Mouse (Mus musculus) bone marrow, adult 2 months (tissue): ENCODE measurements at regions not wholly inside any gene's neighbourhood (a gene's known extent, or its start where the extent isn't known, plus 50 kb on each side); places are given as distances from the start of the nearest gene placed in this dataset.

ENCODE experiments used
- H3K27ac ChIP-seq: fragments of 200-500 bp; 2 replicates; pipeline ENCODE4 v1.5.1; 2012; ENCODE audit warnings: low read depth, mild to moderate bottlenecking, control low read depth, inconsistent platforms, low read length; ENCODE audit not compliant: control insufficient read depth, poor library complexity, insufficient read depth
- H3K4me1 ChIP-seq: fragments of 200-500 bp; 2 replicates; pipeline ENCODE4 v1.6.1; 2011; ENCODE audit warnings: low read length; ENCODE audit not compliant: control insufficient read depth, insufficient read depth
- H3K4me3 ChIP-seq: fragments of 200-500 bp; replicated peaks from 2 replicates; pipeline ENCODE3; 2011; ENCODE audit warnings: mild to moderate bottlenecking, low read depth, low read length, control low read depth; ENCODE audit not compliant: control insufficient read depth
- CTCF ChIP-seq: fragments of 200-500 bp; IDR thresholded peaks from 2 replicates; pipeline ENCODE4 v1.5.1; 2011; ENCODE audit warnings: low read length, control low read depth; ENCODE audit not compliant: control insufficient read depth, insufficient read depth
- POLR2A ChIP-seq: fragments of 200-500 bp; IDR thresholded peaks from 2 replicates; pipeline ENCODE4 v1.6.1; 2011; ENCODE audit warnings: low read depth, mild to moderate bottlenecking, control low read depth, low read length, borderline replicate concordance; ENCODE audit not compliant: control insufficient read depth
- WGBS: fragments of 180-500 bp; shearing (Covaris S2); methylation state at CpG from one replicate; pipeline ENCODE4 v1.1.7; 2018; 5-methylcytosine and 5-hydroxymethylcytosine counted together

DNA sequence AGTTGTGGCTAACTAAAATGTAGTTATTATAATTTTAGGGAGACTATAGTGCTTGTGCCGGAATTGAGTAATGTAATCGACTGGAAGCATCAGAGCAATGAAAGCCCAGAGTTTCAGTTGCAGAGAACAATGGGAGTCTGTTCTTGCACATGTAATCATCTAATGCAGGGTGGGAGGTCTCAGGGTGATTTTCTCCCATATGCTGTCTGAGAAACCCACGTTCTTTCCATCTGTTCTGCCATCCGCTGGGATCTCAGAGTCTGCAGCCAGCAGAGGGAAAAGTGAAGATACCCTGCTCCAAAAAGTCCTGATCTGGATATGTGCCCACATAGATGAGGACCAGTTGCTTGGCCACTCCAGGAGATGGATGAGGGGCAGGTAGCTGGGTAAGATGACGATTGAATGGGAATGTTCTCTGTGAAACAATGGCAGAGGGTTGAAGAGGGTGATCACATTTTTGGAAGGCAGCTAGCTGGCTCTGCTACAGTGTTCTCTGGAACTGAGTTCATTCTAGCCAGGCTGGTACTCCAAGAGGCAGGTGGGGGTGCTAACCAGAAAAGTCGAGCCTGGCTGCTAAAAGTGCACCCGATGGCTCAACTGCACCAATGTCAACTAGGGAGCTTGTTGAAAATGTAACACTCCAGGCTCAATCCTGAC, 180.3 kb upstream of the Ghitm start:
- Histone ChIP-seq H3K27ac (no peak overlapping the region), H3K4me3 (no peak overlapping the region), H3K4me1 (no peaks in the 10 kb centered on the region)
- 83% methylated on average over 7 of the region's 7 CpGs for WGBS
- TF ChIP-seq CTCF: no peak
- TF ChIP-seq POLR2A: no peak

DNA sequence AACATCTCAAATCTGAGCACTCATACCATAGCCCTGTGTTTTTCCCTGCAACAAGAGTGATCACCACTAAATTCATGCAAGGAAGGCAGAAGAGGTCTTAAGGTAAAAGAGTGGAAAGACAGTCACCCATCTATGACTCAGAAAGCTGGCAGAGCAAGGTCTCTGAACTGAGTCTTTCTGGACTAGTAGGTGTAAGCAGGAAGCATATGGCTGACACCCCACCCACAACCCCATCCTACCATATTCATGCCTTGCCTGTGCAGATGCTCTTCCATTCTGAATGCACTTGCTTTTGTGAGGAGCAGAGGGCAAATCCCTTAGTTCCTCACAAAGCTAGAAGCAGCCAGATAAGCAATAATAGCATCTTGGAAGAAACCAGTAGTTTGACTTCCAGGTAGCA, 178.8 kb upstream of the Ghitm start:
- H3K4me1 ChIP-seq: no peaks in the 10 kb centered on the region
- TF ChIP-seq POLR2A: no peak
- TF ChIP-seq CTCF: no peak
- H3K4me3 ChIP-seq: no peak overlapping the region
- H3K27ac ChIP-seq: no peak overlapping the region

DNA sequence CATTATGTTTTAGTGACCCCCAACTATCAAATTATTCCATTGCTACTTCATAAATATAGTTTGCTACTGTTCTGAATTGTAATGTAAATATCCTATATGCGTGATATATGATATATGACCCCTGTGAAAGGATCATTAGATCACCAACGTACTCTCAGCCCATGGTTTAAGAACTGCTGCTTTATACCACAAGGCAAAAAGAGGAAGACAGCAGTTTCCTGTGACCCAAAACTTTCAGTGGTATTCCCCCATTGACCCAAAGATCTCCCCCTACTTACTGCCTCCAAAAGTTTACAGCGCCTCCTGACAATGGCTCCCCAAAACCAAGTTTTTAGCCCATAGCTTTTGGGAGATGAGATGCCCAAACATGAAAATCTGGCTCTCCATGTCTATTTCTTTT, 177.8 kb upstream of the Ghitm start:
- TF ChIP-seq POLR2A (no peak), CTCF (no peak)
- WGBS: 25% methylated on average over 3 of the region's 3 CpGs
- Histone ChIP-seq H3K4me1 (no peaks in the 10 kb centered on the region), H3K4me3 (no peak overlapping the region), H3K27ac (no peak overlapping the region)

DNA sequence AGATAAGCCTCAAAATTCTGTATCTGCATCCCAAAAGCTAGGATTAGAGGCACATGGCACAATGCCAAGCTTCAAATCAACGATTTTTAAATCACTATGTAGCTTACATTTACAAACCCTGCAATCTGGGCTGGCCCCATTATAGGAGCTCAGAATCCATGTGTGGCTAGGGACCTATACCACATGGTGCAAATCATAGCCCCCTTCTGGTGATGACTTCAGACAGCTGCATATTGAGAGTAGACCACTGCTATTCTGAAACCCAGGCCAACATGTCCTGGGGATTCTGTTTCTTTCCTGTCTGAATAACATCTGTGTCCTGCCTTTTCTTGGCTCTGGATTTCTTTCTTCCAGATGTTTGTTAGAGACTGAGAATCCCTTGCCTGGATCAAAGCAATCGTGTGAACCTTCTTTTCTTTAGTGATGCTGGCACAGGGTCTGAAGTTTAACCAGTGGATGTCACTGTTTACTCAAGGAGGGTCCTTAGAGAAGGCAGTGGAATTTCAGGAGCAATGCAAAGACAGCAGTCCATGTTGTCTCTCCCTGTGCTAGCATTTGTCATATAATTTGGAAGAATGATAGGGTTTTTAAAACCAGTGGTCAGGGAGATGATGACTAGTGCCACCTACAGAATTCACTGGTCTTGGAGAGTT, 171.7 kb upstream of the Ghitm start:
- WGBS: 49% methylated on average over 2 of the region's 2 CpGs
- no peak overlapping the region for H3K4me3 ChIP-seq
- TF ChIP-seq POLR2A (no peak), CTCF (no peak)
- no peak overlapping the region for H3K27ac ChIP-seq
- no peaks in the 10 kb centered on the region for H3K4me1 ChIP-seq

DNA sequence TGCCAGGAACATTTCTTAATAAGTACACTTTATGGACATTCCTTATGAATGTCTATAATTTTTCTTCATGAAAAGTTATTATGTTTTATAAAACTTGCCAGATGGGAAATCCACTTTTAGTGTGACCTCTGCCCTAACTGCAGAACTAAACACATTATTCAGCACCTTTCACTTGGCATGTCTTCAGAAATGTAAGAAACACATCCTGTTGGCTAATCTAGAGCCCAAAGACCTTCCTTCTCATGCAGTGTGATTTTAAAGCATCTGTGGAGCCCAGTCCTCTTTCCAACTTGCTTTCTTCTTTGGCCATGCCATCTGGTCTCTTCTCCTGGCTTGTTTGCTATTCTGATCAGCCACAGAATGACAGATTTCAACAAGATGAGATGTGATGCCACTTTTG, 163.6 kb upstream of the Ghitm start:
- TF ChIP-seq POLR2A (no peak), CTCF (no peak)
- Histone ChIP-seq H3K4me1 (no peaks in the 10 kb centered on the region), H3K27ac (no peak overlapping the region), H3K4me3 (no peak overlapping the region)

DNA sequence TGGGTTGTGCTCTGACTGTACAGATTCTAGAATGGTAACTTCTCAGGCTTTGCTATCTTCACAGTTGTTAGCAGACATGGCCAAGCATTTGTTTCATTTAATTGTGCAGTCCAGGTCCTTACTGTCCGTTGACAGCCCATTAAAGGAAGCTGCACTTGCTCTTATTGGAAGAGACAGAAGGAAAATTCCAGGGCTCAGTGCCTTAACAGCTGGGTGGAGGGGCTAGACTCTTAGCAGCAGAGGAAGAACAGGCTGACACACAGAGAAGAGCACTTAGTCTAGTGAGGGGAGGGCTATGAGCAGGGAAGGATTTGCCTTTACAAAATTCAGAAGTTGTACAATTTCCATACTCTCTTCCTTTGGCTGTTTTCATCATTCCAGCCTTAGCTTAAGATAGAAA, 161.5 kb upstream of the Ghitm start:
- H3K4me1 ChIP-seq: no peaks in the 10 kb centered on the region
- WGBS: 58% methylated on average over 1 of the region's 1 CpGs
- no peak overlapping the region for H3K27ac ChIP-seq
- no peak overlapping the region for H3K4me3 ChIP-seq
- TF ChIP-seq POLR2A (no peak), CTCF (no peak)

DNA sequence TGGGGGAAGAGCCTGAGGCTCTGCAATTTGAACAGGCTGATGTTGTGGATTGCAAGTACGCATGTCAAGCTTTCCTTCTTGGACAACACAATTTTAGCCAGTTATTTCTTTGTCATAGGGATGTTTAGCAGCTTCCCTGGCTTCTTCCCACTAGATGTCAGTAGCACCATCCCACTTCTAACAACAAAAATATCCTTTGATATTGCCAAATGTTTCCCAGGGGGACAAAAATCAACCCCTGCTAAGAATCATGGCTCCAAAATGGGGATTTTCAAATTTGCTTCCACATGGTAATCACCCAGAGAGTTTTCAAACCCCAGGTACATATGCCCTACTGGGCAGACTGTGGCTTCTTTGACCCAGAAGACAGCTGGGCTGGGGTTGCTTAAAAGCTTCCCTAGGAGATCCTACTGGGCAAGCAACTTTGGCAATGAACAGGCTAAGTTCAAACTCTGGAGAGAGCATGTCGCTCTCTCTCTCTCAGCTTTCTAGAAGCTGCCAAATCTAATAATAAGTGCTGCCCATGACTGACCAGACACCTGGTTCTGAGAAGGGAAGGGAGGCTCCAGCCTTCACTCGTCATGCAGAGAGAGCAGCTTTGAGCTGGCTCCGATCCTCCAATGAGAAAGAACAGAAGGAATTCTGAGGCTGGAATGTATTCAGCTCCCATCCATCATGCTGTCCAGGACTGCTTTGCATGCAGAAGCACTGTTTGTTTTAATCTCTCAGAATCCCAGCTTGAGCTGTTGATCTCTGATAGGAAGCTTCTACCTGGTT, 157.2 kb upstream of the Ghitm start:
- H3K4me3 ChIP-seq: no peak overlapping the region
- H3K4me1 ChIP-seq: no peaks in the 10 kb centered on the region
- H3K27ac ChIP-seq: no peak overlapping the region
- TF ChIP-seq POLR2A (no peak), CTCF (no peak)
- 81% methylated on average over 4 of the region's 4 CpGs for WGBS

DNA sequence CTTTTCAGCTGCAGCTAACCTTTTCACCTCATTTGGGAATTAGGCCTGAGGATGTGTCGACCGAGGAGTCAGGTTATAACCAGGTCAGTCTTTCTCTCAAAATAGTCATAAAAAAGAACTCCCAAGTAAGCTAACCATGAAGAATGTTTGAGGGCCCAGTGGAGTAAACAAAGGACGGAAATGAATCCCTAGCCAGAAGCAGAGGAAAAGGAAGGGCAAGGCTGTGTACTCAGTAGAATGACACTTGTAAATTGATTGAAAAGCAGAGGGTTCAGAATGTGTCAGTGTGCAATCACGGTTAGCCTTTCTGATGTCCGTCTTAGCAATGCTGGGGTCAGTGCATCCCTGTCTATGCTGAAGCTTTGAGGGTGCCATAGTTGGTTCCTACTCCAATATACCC, 149.3 kb upstream of the Ghitm start:
- no peak overlapping the region for H3K27ac ChIP-seq

More for the DNA sequence above, 149.3 kb upstream of the Ghitm start:
- no peak overlapping the region for H3K4me3 ChIP-seq
- no peaks in the 10 kb centered on the region for H3K4me1 ChIP-seq
- TF ChIP-seq CTCF (no peak), POLR2A (no peak)
- 66% methylated on average over 5 of the region's 5 CpGs for WGBS
